Mouse (Mus musculus): ENCODE data around the gene Clstn2. TPM values are rescaled to one million over a fixed set of nuclear protein-coding genes. Genes with fewer than 3 reads are reported as not detected.
A peak's percentile ranks its signal among the peaks of the same experiment; 100 is the strongest.

Gene Clstn2
- total RNA-seq, 2 experiments from 2014 or later: 75.6 to 83.7 TPM

- intact Hi-C loops (cut with DNase I): no loop called here
- TF ChIP-seq CTCF (IDR thresholded peaks at IDR 0.05): no peak
- Histone ChIP-seq H3K27ac (no peak overlapping the region), H3K4me3 (no peak overlapping the region)
- peak in 1 of 2 experiments; percentile 24 for DNase-seq (ENCODE audit: extremely low spot score in 1 of 2, low spot score in 2 of 2)
Observed at GRCm38 (mm10) chr9:97763048-97763447, 269.9 kb downstream of the Clstn2 start.

DNA sequence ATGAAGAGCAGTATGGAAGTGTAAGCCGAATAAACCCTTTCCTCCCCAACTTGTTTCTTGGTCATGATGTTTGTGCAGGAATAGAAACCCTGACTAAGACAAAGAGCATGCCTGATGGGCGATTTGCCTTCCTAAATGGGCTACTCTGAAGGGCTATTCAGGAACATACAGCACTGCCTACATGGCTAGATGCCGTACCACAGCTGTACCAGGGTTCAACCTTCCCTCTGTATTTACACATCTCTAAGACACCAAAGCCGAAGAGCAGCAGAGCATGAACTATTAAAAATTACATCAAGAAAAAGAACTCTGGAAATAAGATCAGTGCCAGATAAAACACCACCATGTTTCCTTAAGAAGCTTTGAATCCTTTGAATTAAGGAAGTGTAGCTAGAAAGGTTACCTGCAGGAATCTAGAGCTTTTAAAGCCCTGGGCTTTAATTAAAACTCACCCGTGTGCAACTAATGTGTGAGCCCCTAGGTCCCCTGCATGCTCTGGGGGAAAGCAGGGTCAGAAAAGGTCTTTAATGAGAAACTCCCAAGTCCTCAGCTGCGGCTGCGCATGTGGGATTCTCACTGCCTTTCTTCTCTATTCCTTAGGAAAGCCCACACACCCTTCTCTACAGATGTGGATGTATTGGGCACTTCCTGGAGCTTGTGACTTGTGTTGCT lies 277.2 kb downstream of the Clstn2 start:
- intact Hi-C loops (cut with DNase I): no loop called here
- TF ChIP-seq CTCF (IDR thresholded peaks at IDR 0.05): no peak
- DNase-seq (ENCODE audit: extremely low spot score in 1 of 2, low spot score in 2 of 2): no peak
- H3K27ac ChIP-seq: no peak overlapping the region
- no peak overlapping the region for H3K4me3 ChIP-seq

GRCm38 (mm10) chr9:97753715-97754114 lies 279.3 kb downstream of the Clstn2 start:
- Histone ChIP-seq H3K27ac (no peak overlapping the region), H3K4me3 (no peak overlapping the region)
- intact Hi-C loops (cut with DNase I): no loop called here
- TF ChIP-seq CTCF (IDR thresholded peaks at IDR 0.05): no peak
- no peak for DNase-seq (ENCODE audit: extremely low spot score in 1 of 2, low spot score in 2 of 2)

- intact Hi-C loops (cut with DNase I): no loop called here
- DNase-seq (ENCODE audit: extremely low spot score in 1 of 2, low spot score in 2 of 2): no peak
- Histone ChIP-seq H3K4me3 (no peak overlapping the region), H3K27ac (no peak overlapping the region)
- no peak for TF ChIP-seq CTCF (IDR thresholded peaks at IDR 0.05)
Observed at GRCm38 (mm10) chr9:97746574-97746973, 286.4 kb downstream of the Clstn2 start.

- DNase-seq (ENCODE audit: extremely low spot score in 1 of 2, low spot score in 2 of 2): no peak
- Histone ChIP-seq H3K27ac (no peak overlapping the region), H3K4me3 (no peak overlapping the region)
- intact Hi-C loops (cut with DNase I): no loop called here
- no peak for TF ChIP-seq CTCF (IDR thresholded peaks at IDR 0.05)
Observed at GRCm38 (mm10) chr9:97727715-97728486, 305.1 kb downstream of the Clstn2 start.

- H3K4me3 ChIP-seq: no peak overlapping the region
- intact Hi-C loops (cut with DNase I): no loop called here
- no peak for TF ChIP-seq CTCF (IDR thresholded peaks at IDR 0.05)
- H3K27ac ChIP-seq: no peak overlapping the region
- DNase-seq (ENCODE audit: extremely low spot score in 1 of 2, low spot score in 2 of 2): no peak
Observed at GRCm38 (mm10) chr9:97717728-97718127, 315.3 kb downstream of the Clstn2 start.

DNA sequence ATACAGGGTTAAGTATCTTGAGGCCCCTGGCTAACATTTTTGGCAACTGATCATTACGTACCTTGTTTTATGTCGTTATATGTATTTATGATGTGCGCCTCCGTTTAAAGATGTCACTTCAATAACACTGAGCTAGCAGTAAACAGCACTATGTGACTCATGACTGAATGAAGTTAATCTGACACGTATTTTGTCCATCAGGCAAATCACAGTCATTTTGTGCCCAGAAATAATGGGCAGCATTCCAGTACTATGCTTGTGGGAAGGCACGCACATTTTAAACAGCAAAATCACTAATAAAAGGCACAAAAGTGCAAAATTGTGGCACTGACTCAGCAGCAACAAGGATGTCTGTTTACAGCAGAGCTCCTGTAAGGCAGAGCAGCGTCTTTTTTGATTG lies 316.0 kb downstream of the Clstn2 start:
- Histone ChIP-seq H3K27ac (no peak overlapping the region), H3K4me3 (no peak overlapping the region)
- TF ChIP-seq CTCF (IDR thresholded peaks at IDR 0.05): no peak
- intact Hi-C loops (cut with DNase I): no loop called here
- no peak for DNase-seq (ENCODE audit: extremely low spot score in 1 of 2, low spot score in 2 of 2)

- TF ChIP-seq CTCF (IDR thresholded peaks at IDR 0.05): no peak
- Histone ChIP-seq H3K27ac (no peak overlapping the region), H3K4me3 (no peak overlapping the region)
- intact Hi-C loops (cut with DNase I): no loop called here
- no peak for DNase-seq (ENCODE audit: extremely low spot score in 1 of 2, low spot score in 2 of 2)
Observed at GRCm38 (mm10) chr9:97712888-97713287, 320.1 kb downstream of the Clstn2 start.

- intact Hi-C loops (cut with DNase I): no loop called here
Observed at GRCm38 (mm10) chr9:97703901-97704503, 329.0 kb downstream of the Clstn2 start.

DNA sequence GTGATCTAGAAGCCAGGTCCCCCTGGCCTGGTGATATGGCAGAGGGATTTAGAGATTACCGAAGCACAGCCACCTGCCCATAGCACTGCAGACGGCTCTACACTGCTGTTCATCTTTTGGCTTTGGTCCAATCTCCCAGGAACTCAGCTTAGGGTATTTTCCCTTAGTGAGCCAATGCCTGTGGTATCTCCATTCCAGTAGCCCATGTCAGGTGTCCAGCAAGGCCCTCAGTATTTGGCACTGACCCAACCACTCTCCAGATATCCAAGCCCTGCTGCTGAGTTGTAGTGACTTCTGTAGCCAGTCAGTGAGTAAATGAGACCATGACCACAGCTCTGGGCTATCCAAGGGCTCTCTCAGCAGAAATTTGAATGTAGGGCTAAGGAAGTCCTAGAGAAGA lies 330.0 kb downstream of the Clstn2 start:
- intact Hi-C loops (cut with DNase I): no loop called here
- no peak for TF ChIP-seq CTCF (IDR thresholded peaks at IDR 0.05)
- DNase-seq (ENCODE audit: extremely low spot score in 1 of 2, low spot score in 2 of 2): no peak
- H3K27ac ChIP-seq: no peak overlapping the region
- no peak overlapping the region for H3K4me3 ChIP-seq

More at GRCm38 (mm10) chr9:97703901-97704503, 329.0 kb downstream of the Clstn2 start:
- no peak overlapping the region for H3K27ac ChIP-seq
- no peak overlapping the region for H3K4me3 ChIP-seq
- DNase-seq (ENCODE audit: extremely low spot score in 1 of 2, low spot score in 2 of 2): no peak
- no peak for TF ChIP-seq CTCF (IDR thresholded peaks at IDR 0.05)

DNA sequence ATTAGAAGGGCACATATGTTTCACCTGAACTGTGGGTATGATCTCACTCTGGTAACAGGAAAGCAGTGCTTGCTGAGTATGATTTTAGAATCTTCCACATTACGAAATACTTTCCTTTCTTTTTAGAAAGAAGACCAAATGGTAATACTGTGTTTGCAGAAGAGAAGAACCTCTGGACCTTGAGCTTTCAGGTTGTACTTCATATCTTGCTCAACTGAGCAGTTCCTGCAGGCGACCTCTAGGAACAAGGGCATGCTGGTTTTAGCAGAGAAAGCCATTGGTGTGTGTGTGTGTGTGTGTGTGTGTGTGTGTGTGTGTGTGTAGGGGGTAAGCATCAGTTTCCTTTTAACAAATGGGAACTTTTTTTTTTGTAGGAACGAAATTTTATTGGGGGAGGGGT lies 333.0 kb downstream of the Clstn2 start:
- intact Hi-C loops (cut with DNase I): no loop called here
- Histone ChIP-seq H3K4me3 (no peak overlapping the region), H3K27ac (no peak overlapping the region)
- no peak for TF ChIP-seq CTCF (IDR thresholded peaks at IDR 0.05)
- DNase-seq (ENCODE audit: extremely low spot score in 1 of 2, low spot score in 2 of 2): no peak

DNA sequence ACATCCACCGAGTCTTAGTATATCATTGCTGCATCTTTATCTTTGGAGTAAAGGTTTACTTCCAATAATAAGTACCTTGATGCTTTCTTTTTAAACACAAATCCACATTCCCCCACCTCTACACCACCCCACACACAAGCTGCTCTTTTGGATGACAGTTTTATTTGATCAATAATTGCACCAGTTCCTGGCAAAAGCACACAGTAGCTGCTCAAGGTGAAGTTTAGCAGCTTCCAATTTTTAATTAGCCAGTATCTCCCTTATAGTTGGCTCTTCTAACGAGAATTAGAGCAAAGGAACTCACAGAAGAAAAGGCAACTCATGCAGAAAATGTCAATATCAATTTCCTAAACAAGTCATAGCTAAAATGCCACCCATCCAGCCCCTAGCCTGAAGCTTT lies 334.0 kb downstream of the Clstn2 start:
- TF ChIP-seq CTCF (IDR thresholded peaks at IDR 0.05): no peak
- H3K27ac ChIP-seq: no peak overlapping the region
- intact Hi-C loops (cut with DNase I): no loop called here
- no peak overlapping the region for H3K4me3 ChIP-seq
- DNase-seq (ENCODE audit: extremely low spot score in 1 of 2, low spot score in 2 of 2): no peak
